11 mouse cellular contexts compared by ENCODE assay signal in genomic region chr19:53532021-53532420, GRCm38 (mm10). TPM values are rescaled to one million over a fixed set of nuclear protein-coding genes. Genes with fewer than 3 reads are reported as not detected.
A peak's percentile ranks its signal among the peaks of the same experiment; 100 is the strongest.
DNase-seq lines count a peak whose midpoint lies in the region; TF ChIP-seq lines count a peak whose summit lies in the region.
"Had no signal": no experiment of that assay in that cellular context is flagged by ENCODE, and none has a peak within 500 bp of the region (broad histone marks: within the 10 kb centered on the region; RNA-seq: fewer than 3 reads in every experiment).

No protein-coding gene starts in this region.

- H3K4me3 ChIP-seq in cortical plate, adult 2 months (ENCODE audit: insufficient read depth, low read length) = peak overlapping the region; percentile 49; the same call in 1 of the 2 replicates
- H3K4me3 ChIP-seq in small intestine, adult 2 months (ENCODE audit: low read depth, low read length) = peak overlapping the region; percentile 9
- H3K4me3 ChIP-seq: forebrain, embryonic 15.5 days; limb, embryonic 15.5 days had no signal

- no peaks in the 10 kb centered on the region for H3K27me3 ChIP-seq in small intestine, adult 2 months (ENCODE audit: control insufficient read depth, insufficient read depth, low read length)

- TF ChIP-seq CTCF in cortical plate, adult 2 months (IDR thresholded peaks at IDR 0.05; ENCODE audit: extremely low read depth, insufficient read depth, low read length) = no peak
- no peak for TF ChIP-seq CTCF in small intestine, adult 2 months (IDR thresholded peaks at IDR 0.05; ENCODE audit: extremely low read depth, insufficient read length, insufficient replicate concordance, low read depth, low read length)

- WGBS in small intestine, adult 2 months = 47% methylated on average over 6 of the region's 6 CpGs

- peak; percentile 94 for DNase-seq in heart, adult 11 months
- no peak for DNase-seq in heart, adult 8-10 months (ENCODE audit: low spot score)
- DNase-seq in right cerebral cortex, adult 18-20 months = peak; percentile 45
- DNase-seq in right cerebral cortex, postnatal 36 days (ENCODE audit: low spot score in 2 of 2) = no peak
- no peak for DNase-seq in layer of hippocampus, adult 11-12 months (ENCODE audit: low spot score)
- DNase-seq in left cerebral cortex, postnatal 14 days (ENCODE audit: low spot score in 2 of 2) = no peak
- DNase-seq: spleen, adult 18-20 months had no signal

- intact Hi-C loops in left cerebral cortex, postnatal 14 days (cut with DNase I) = loop anchor here (5.0 kb wide), 1 partner anchor 115 kb away; no protein-coding TSS in a partner anchor

- H3K36me3 ChIP-seq in small intestine, adult 2 months (ENCODE audit: control insufficient read depth, insufficient read depth, low read length) = peaks cover 16% of the 10 kb centered on the region
- H3K36me3 ChIP-seq: forebrain, embryonic 15.5 days; limb, embryonic 15.5 days had no signal

- peaks cover 2% of the 10 kb centered on the region for H3K4me1 ChIP-seq in cortical plate, adult 2 months (ENCODE audit: control insufficient read depth, insufficient read depth, low read length)
- peaks cover 28% of the 10 kb centered on the region for H3K4me1 ChIP-seq in small intestine, adult 2 months (ENCODE audit: control insufficient read depth, insufficient read depth, insufficient read length, low read length)

- no peak for TF ChIP-seq POLR2A in cortical plate, adult 2 months (IDR thresholded peaks at IDR 0.05; ENCODE audit: extremely low read depth, insufficient read depth, low read length)
- no peak for TF ChIP-seq POLR2A in small intestine, adult 2 months (IDR thresholded peaks at IDR 0.05; ENCODE audit: low read depth, low read length)

- H3K27ac ChIP-seq in cortical plate, adult 2 months (ENCODE audit: insufficient read depth, low read length) = no peak overlapping the region
- no peak overlapping the region for H3K27ac ChIP-seq in small intestine, adult 2 months (ENCODE audit: insufficient read depth, low read depth, low read length)
- H3K27ac ChIP-seq: forebrain, embryonic 15.5 days; limb, embryonic 15.5 days had no signal

RNA-seq across cellular contexts. Expression of gene Dusp5, which starts 3.1 kb away (rescaled TPM):
- total RNA-seq in heart, adult 8-10 months (2022) = 1 to 10 TPM; 3.1 to 5.6 (median 4.2) TPM
- 10.4 and 11.8 TPM in 2 replicates for polyA plus RNA-seq in cortical plate, adult 2 months (2012; rRNA removed)
- 18.0 and 28.5 TPM in 2 replicates for polyA plus RNA-seq in small intestine, adult 2 months (2012; rRNA removed)
- 10 to 100 TPM in 1 of 2 experiments, 1 to 10 TPM in 1; 9.1 to 10.6 TPM for total RNA-seq in left cerebral cortex, postnatal 14 days (2021)

RNA-seq across cellular contexts. Expression of gene Nutf2-ps1, which starts 56.8 kb away (rescaled TPM):
- 100 to 1,000 TPM in 1 of 4 experiments, 10 to 100 TPM in 3; 72.8 to 105 (median 87.4) TPM for total RNA-seq in heart, adult 8-10 months (2022)
- polyA plus RNA-seq in cortical plate, adult 2 months (2012; rRNA removed) = 24.4 and 26.5 TPM in 2 replicates
- polyA plus RNA-seq in small intestine, adult 2 months (2012; rRNA removed) = 36.8 and 48.9 TPM in 2 replicates
- 10 to 100 TPM; 49.2 to 59.9 TPM for total RNA-seq in left cerebral cortex, postnatal 14 days (2021)

Comparison
In these comparisons a context has a peak if more than half of its experiments do, and no peak if none do; other contexts are left out.
1. DNase-seq: peak in heart, adult 11 months (single experiment) and right cerebral cortex, adult 18-20 months (single experiment); none in heart, adult 8-10 months (single experiment), right cerebral cortex, postnatal 36 days (0 of 2), layer of hippocampus, adult 11-12 months (single experiment) and left cerebral cortex, postnatal 14 days (0 of 2).